Mouse (Mus musculus): ENCODE results near the gene Setd5. TPM values are rescaled to one million over a fixed set of nuclear protein-coding genes. Genes with fewer than 3 reads are reported as not detected.

Setd5 gene
- polyA plus RNA-seq, 1 experiment from 2014 or later = 88.6 TPM

DNA sequence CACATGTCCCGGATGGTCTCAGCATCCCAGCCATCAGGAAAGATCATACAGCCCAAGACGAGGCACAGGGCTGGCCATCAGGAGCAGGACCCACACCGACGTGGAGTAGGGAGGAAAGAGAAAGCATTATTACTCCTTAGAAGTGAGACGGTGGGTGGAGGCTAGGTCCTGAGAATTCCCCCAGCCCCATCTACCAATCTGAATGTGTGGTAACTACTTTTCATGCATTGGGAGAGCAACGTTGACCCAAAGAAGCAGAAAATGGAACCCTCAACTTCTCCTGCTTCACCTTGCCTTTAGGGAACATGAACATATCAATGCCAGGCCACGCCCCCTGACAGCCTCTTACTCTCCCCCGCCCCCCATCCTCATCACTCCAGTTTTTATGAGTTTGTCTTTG lies 99.4 kb downstream of the Setd5 start:
- no peak for ATAC-seq (replicated peaks; ENCODE audit: low FRiP score)
- Histone ChIP-seq H3K4me1 (replicated peaks; ENCODE audit: control insufficient read depth, insufficient read depth, low read length) (0 out of 2 replicates have a peak, but pooled peaks cover 2% of the 10 kb centered on the region), H3K9me3 (ENCODE audit: control insufficient read depth, low read length) (no peaks in the 10 kb centered on the region), H3K27ac (ENCODE audit: low read depth, low read length) (no peak overlapping the region), H3K4me2 (ENCODE audit: low read depth, low read length, severe bottlenecking) (no peak overlapping the region), H3K9ac (ENCODE audit: low read length) (no peak overlapping the region), H3K4me3 (ENCODE audit: low read depth, low read length) (no peak overlapping the region), H3K36me3 (ENCODE audit: control insufficient read depth, insufficient read depth, low read length) (no peaks in the 10 kb centered on the region), H3K27me3 (ENCODE audit: control insufficient read depth, insufficient read depth, low read length) (no peaks in the 10 kb centered on the region)
- 89% methylated on average over 8 of the region's 8 CpGs for WGBS
- no peak for DNase-seq (ENCODE audit: low spot score)

DNA sequence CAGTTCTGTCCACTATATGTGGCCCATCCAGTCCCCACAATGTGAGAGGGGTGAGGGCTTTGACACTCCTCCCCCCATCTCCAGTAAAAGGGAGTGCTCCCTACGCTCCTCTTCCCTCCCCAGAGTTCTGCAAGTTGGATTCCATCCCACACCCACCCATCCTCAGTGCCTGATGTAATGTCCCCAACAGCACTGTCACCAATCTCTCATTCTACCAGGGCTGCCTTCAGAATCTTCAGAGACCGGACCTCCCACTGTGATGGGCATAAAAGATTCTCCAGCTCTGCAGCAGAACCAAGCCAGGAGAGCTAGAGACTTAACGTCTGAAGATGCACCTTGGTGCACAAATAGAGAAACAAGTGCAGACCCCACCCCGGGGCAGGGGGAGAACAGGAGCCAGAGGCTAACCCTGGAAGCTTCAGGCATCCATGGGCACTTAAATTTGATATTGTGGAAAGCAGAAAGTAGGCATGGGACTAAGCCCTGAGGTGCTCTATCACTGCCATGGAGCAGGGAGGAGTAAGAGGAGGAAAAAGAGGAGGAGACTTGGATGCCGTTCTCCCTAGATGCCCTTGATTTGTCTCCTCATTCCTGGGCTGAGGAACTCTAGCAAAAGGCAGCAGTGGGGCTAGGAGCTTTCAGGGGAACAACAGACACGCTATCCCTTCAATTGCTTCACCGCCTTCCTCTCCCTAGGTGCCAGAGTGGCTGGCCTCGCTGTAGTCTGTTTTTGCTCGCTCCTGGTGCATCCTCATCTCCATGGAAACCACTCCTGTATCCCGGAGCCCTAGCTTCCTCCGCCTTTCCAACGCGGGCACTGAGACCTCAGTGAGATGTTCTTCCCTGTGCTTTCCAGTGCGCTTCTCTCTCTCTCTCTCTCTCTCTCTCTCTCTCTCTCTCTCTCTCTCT lies 101.4 kb downstream of the Setd5 start:
- Histone ChIP-seq H3K27ac (ENCODE audit: low read depth, low read length) (no peak overlapping the region), H3K4me1 (replicated peaks; ENCODE audit: control insufficient read depth, insufficient read depth, low read length) (0 out of 2 replicates have a peak, but pooled peaks cover 2% of the 10 kb centered on the region), H3K9ac (ENCODE audit: low read length) (no peak overlapping the region), H3K36me3 (ENCODE audit: control insufficient read depth, insufficient read depth, low read length) (no peaks in the 10 kb centered on the region), H3K4me2 (ENCODE audit: low read depth, low read length, severe bottlenecking) (no peak overlapping the region), H3K27me3 (ENCODE audit: control insufficient read depth, insufficient read depth, low read length) (no peaks in the 10 kb centered on the region), H3K4me3 (ENCODE audit: low read depth, low read length) (no peak overlapping the region), H3K9me3 (ENCODE audit: control insufficient read depth, low read length) (no peaks in the 10 kb centered on the region)
- WGBS = 20% methylated on average over 14 of the region's 14 CpGs
- ATAC-seq (replicated peaks; ENCODE audit: low FRiP score) (peak; percentile 63), DNase-seq (ENCODE audit: low spot score) (no peak)

DNA sequence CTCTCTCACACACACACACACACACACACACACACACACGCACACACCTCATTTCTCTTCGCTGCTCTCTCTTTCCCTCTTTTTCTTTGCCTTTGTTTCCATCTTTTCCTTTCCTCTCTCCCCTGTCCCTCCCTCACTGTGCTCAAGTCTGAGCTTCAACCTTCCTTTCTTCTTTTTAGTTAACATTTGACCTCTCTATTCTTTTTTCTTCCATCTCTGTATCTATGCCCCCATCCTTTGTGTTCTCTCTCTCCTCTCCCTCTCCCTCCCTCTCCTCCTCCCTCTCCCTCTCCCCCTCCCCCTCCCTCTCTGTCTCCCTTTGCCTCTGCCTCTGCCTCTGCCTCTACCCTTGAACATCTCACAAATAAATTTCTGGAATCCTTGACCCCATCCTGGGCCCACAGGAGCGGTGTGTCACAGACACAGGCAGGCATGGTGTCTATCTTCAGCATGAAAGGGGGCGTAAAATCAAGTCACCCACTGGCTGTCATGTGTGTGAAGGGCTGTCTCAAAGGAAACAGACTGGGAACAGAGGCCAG lies 102.1 kb downstream of the Setd5 start:
- H3K27me3 ChIP-seq (ENCODE audit: control insufficient read depth, insufficient read depth, low read length) = no peaks in the 10 kb centered on the region
- H3K4me1 ChIP-seq (replicated peaks; ENCODE audit: control insufficient read depth, insufficient read depth, low read length) = 0 out of 2 replicates have a peak, but pooled peaks cover 2% of the 10 kb centered on the region
- H3K36me3 ChIP-seq (ENCODE audit: control insufficient read depth, insufficient read depth, low read length) = no peaks in the 10 kb centered on the region
- no peak overlapping the region for H3K4me3 ChIP-seq (ENCODE audit: low read depth, low read length)
- no peak for DNase-seq (ENCODE audit: low spot score)
- H3K9me3 ChIP-seq (ENCODE audit: control insufficient read depth, low read length) = no peaks in the 10 kb centered on the region
- WGBS = 39% methylated on average over 4 of the region's 4 CpGs
- no peak overlapping the region for H3K9ac ChIP-seq (ENCODE audit: low read length)
- H3K4me2 ChIP-seq (ENCODE audit: low read depth, low read length, severe bottlenecking) = no peak overlapping the region
- no peak for ATAC-seq (replicated peaks; ENCODE audit: low FRiP score)
- no peak overlapping the region for H3K27ac ChIP-seq (ENCODE audit: low read depth, low read length)

DNA sequence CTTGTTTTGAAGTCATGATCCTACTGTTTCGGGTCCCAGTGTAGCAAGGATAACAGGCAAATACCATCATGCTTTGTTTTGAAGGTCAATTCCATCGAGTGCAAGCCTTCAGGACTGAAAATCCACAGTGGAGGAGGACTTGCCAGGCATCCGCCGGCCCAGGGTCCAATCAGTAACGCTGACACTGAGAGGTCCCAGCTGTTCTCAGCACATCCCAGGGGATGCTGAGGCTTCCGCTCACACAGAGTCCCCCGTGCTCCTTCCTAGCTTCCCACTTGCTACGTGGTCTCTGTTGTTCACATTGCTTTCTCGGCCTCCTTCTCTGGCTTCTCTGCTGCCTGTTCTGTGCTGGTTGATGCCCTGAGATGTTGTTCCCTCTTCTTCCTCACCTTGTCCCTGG lies 107.0 kb downstream of the Setd5 start:
- H3K9ac ChIP-seq (ENCODE audit: low read length) = no peak overlapping the region
- H3K9me3 ChIP-seq (ENCODE audit: control insufficient read depth, low read length) = no peaks in the 10 kb centered on the region
- H3K27ac ChIP-seq (ENCODE audit: low read depth, low read length) = no peak overlapping the region
- no peaks in the 10 kb centered on the region for H3K27me3 ChIP-seq (ENCODE audit: control insufficient read depth, insufficient read depth, low read length)
- no peak for ATAC-seq (replicated peaks; ENCODE audit: low FRiP score)
- WGBS = 81% methylated on average over 9 of the region's 9 CpGs
- no peaks in the 10 kb centered on the region for H3K4me1 ChIP-seq (replicated peaks; ENCODE audit: control insufficient read depth, insufficient read depth, low read length)
- no peak for DNase-seq (ENCODE audit: low spot score)
- H3K4me2 ChIP-seq (ENCODE audit: low read depth, low read length, severe bottlenecking) = no peak overlapping the region
- no peaks in the 10 kb centered on the region for H3K36me3 ChIP-seq (ENCODE audit: control insufficient read depth, insufficient read depth, low read length)
- H3K4me3 ChIP-seq (ENCODE audit: low read depth, low read length) = no peak overlapping the region

DNA sequence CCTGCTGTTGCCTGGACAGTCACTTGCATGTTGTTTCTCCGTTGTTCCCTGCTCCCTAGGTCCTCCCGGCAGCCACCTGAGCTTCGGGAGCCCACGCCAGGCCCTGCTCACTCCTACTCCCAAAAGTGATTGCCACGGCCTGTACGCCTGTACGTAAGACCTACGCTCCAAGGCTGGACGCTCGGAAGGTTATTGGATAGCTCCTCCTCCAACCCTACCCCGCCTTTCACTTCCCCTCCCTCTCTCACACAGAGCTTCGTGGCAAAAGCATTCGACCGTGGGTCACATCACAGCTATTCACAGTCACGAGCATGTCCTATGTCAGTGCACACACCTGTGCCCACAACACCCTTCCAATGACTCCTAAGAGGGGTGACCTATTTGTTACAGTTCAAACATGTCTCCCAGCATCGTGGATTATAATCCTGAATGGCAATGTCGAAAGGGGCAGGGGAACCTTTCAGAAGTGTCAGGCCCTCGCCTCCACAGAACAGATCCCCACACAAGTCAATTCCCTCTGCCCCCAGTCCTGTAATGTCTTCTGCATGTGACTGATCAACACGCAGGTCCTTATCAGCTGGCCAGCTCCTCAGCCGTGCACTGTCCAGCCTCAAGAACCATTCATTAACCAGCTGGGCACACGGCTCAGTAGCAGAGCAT lies 107.8 kb downstream of the Setd5 start:
- 85% methylated on average over 21 of the region's 21 CpGs for WGBS
- DNase-seq (ENCODE audit: low spot score) = no peak
- Histone ChIP-seq H3K4me2 (ENCODE audit: low read depth, low read length, severe bottlenecking) (no peak overlapping the region), H3K36me3 (ENCODE audit: control insufficient read depth, insufficient read depth, low read length) (no peaks in the 10 kb centered on the region), H3K9me3 (ENCODE audit: control insufficient read depth, low read length) (no peaks in the 10 kb centered on the region), H3K27ac (ENCODE audit: low read depth, low read length) (no peak overlapping the region), H3K4me1 (replicated peaks; ENCODE audit: control insufficient read depth, insufficient read depth, low read length) (no peaks in the 10 kb centered on the region), H3K27me3 (ENCODE audit: control insufficient read depth, insufficient read depth, low read length) (no peaks in the 10 kb centered on the region), H3K9ac (ENCODE audit: low read length) (no peak overlapping the region), H3K4me3 (ENCODE audit: low read depth, low read length) (no peak overlapping the region)
- no peak for ATAC-seq (replicated peaks; ENCODE audit: low FRiP score)

DNA sequence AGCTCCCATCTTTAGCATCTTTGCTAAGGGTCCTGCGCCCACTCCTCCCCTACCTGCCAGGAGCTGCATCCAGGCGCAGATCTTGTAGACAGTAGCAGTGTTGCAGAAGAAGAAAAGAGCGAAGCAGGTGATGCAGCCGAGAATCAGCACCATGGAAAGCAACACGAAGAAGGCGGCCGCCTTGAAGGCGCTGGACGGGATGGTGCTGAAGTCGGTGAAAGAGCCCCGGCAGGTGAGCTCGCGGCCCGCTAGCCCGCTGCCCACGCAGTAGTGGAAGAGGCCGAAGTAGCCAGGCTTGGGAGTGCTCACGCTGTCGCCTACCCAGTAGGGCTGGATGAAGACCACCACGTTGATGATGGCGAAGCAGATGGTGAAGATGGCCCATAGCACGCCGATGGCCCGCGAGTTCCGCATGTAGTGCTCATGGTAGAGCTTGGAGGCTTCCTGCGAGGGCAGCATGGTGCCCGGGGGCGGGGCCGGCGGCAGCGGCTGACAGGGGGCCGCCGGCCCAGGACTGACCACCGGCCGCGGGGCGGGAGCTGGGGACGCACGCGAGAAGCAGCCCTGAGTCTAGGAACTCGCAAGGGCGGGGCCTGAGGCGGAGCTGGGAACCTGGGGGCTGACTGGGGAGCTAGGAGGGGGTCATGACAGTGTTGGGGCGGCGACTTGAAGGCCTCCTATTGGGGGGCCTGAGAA lies 116.7 kb downstream of the Setd5 start:
- Histone ChIP-seq H3K4me1 (replicated peaks; ENCODE audit: control insufficient read depth, insufficient read depth, low read length) (peaks cover 10% of the 10 kb centered on the region; the same call in 1 of the 2 replicates), H3K9ac (ENCODE audit: low read length) (peak overlapping the region; percentile 89), H3K27me3 (ENCODE audit: control insufficient read depth, insufficient read depth, low read length) (peaks cover 2% of the 10 kb centered on the region; the same call in 1 of the 2 replicates), H3K4me3 (ENCODE audit: low read depth, low read length) (peak overlapping the region; percentile 80), H3K36me3 (ENCODE audit: control insufficient read depth, insufficient read depth, low read length) (no peaks in the 10 kb centered on the region), H3K4me2 (ENCODE audit: low read depth, low read length, severe bottlenecking) (peak overlapping the region; percentile 96), H3K27ac (ENCODE audit: low read depth, low read length) (no peak overlapping the region), H3K9me3 (ENCODE audit: control insufficient read depth, low read length) (no peaks in the 10 kb centered on the region)
- WGBS = 3% methylated on average over 46 of the region's 46 CpGs
- DNase-seq (ENCODE audit: low spot score) (peak; percentile 76), ATAC-seq (replicated peaks; ENCODE audit: low FRiP score) (peak; percentile 75)

DNA sequence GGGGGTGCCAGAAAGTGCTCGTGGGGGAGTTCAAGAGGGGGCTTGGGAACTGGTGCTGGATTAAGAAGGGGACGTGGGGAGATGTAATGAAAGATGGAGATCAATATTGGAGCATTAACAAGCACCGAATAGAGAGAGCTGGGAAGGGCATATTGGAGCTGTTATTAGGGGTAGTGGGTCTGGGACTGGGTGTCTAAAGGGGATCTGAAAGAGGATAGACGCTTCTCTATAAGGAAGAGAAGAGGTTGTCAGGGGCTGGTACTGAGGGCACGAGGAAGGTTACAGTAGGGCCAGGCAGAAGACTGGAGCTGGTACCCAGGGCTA lies 117.3 kb downstream of the Setd5 start:
- peak overlapping the region; percentile 96 for H3K4me2 ChIP-seq (ENCODE audit: low read depth, low read length, severe bottlenecking)
- 2% methylated on average over 5 of the region's 5 CpGs for WGBS
- H3K4me3 ChIP-seq (ENCODE audit: low read depth, low read length) = peak overlapping the region; percentile 80
- peaks cover 2% of the 10 kb centered on the region; the same call in 1 of the 2 replicates for H3K27me3 ChIP-seq (ENCODE audit: control insufficient read depth, insufficient read depth, low read length)
- no peaks in the 10 kb centered on the region for H3K9me3 ChIP-seq (ENCODE audit: control insufficient read depth, low read length)
- no peak for DNase-seq (ENCODE audit: low spot score)
- no peak overlapping the region for H3K27ac ChIP-seq (ENCODE audit: low read depth, low read length)
- ATAC-seq (replicated peaks; ENCODE audit: low FRiP score) = peak; percentile 71; the same call in 1 of the 2 replicates
- H3K9ac ChIP-seq (ENCODE audit: low read length) = peak overlapping the region; percentile 89
- peaks cover 10% of the 10 kb centered on the region; the same call in 1 of the 2 replicates for H3K4me1 ChIP-seq (replicated peaks; ENCODE audit: control insufficient read depth, insufficient read depth, low read length)
- no peaks in the 10 kb centered on the region for H3K36me3 ChIP-seq (ENCODE audit: control insufficient read depth, insufficient read depth, low read length)

Data from forebrain, embryonic 11.5 days (tissue).